Mouse (Mus musculus) lung, adult 2 months (tissue): Measurements from ENCODE around the gene Scaf8.

Experiments used
- CTCF ChIP-seq: fragments of 200-500 bp; IDR thresholded peaks from 2 replicates; pipeline ENCODE4 v1.5.1; 2011; ENCODE audit warnings: mild to moderate bottlenecking, low read length, control low read depth; ENCODE audit not compliant: insufficient read depth
- POLR2A ChIP-seq: fragments of 200-500 bp; IDR thresholded peaks from 2 replicates; pipeline ENCODE4 v1.6.1; 2011; ENCODE audit warnings: low read depth, mild to moderate bottlenecking, control low read depth, low read length, borderline replicate concordance; ENCODE audit errors: extremely low read depth

DNA sequence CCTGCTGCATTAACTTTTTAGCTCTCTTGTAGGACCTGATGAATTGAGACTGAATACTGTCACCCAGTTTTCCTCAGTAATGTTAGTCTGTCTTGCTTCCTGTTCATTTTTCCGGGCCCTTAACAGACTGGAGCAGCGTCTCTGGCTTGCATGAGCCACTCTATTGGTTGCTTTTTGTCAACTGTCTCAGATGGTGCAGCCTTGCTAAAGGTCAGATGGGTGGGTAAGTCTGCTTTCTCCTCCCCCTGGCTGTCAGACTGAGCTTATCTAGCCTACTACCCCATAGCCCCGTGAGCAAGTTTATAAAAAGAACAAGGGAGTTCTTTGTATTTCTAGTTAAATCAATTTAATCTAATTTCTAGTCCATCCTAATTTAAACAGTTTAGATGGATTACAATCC lies 23.6 kb downstream of the Scaf8 start:
- TF ChIP-seq POLR2A (no peak), CTCF (no peak)
